Mouse (Mus musculus) forebrain, embryonic 14.5 days (tissue): Measurements from ENCODE around the gene Dlg5. TPM values are rescaled to one million over a fixed set of nuclear protein-coding genes. Genes with fewer than 3 reads are reported as not detected.
A peak's percentile ranks its signal among the peaks of the same experiment; 100 is the strongest.

ENCODE experiments used
- ATAC-seq: fragments of 200-750 bp; cut with Nextera tagmentation; 2 replicates; pipeline ENCODE4 v1.8.0; 2017; ENCODE audit warnings: mild to moderate bottlenecking, moderate library complexity
- DNase-seq: peaks from one replicate; pipeline ENCODE4 v3.0.0-alpha.2; 2015; ENCODE audit warnings: low spot score
- H3K27ac ChIP-seq: fragments of 300-500 bp; sonication (generic); 2 replicates; pipeline ENCODE4 v1.5.1; 2014; ENCODE audit warnings: low read depth, mild to moderate bottlenecking, control low read depth, low read length, moderate library complexity
- H3K27me3 ChIP-seq: fragments of 300-500 bp; sonication (generic); replicated peaks from 2 replicates; pipeline ENCODE4 v1.6.1; 2014; ENCODE audit warnings: low read length, control low read depth, mixed read lengths; ENCODE audit not compliant: control insufficient read depth, insufficient read depth
- H3K36me3 ChIP-seq: fragments of 300-500 bp; sonication (generic); 2 replicates; pipeline ENCODE4 v1.6.1; 2014; ENCODE audit warnings: low read length, control low read depth; ENCODE audit not compliant: control insufficient read depth, insufficient read depth
- H3K4me1 ChIP-seq: fragments of 300-500 bp; sonication (generic); 2 replicates; pipeline ENCODE4 v1.6.1; 2014; ENCODE audit warnings: antibody characterized with exemption, low read length, control low read depth; ENCODE audit not compliant: control insufficient read depth, insufficient read depth
- H3K4me2 ChIP-seq: fragments of 300-500 bp; sonication (generic); 2 replicates; pipeline ENCODE4 v1.6.1; 2014; ENCODE audit warnings: mild to moderate bottlenecking, control low read depth, low read length
- H3K4me3 ChIP-seq: fragments of 300-500 bp; sonication (generic); 2 replicates; pipeline ENCODE4 v1.5.1; 2014; ENCODE audit warnings: low read depth, low read length, control low read depth
- H3K9ac ChIP-seq: fragments of 300-500 bp; sonication (generic); 2 replicates; pipeline ENCODE4 v1.6.1; 2014; ENCODE audit warnings: mild to moderate bottlenecking, low read length, control low read depth, moderate library complexity
- H3K9me3 ChIP-seq: fragments of 300-500 bp; sonication (generic); replicated peaks from 2 replicates; pipeline ENCODE4 v1.6.1; 2016; ENCODE audit warnings: low read length, control low read depth, mixed read lengths; ENCODE audit not compliant: control insufficient read depth
- WGBS: fragments of 180-500 bp; shearing (Covaris S2); extraction: QIAGEN DNeasy Blood & Tissue Kit; methylation state at CpG from one replicate; pipeline ENCODE4 v1.1.7; 2014; 5-methylcytosine and 5-hydroxymethylcytosine counted together
- polyA plus RNA-seq: library from polyadenylated mRNA; unstranded; fragments of >200 nt; fragmentation: Nextera tagmentation; extraction: Ambion mirVana; gene quantifications from 2 replicates; pipeline ENCODE4 v1.2.1, GENCODE M21; 2014

Gene Dlg5
- polyA plus RNA-seq, 1 experiment from 2014 or later = 20.3 TPM

- no peak overlapping the region for H3K4me3 ChIP-seq
- no peak overlapping the region for H3K9ac ChIP-seq
- H3K4me2 ChIP-seq = no peak overlapping the region
- H3K9me3 ChIP-seq = no peaks in the 10 kb centered on the region
- ATAC-seq (no peak), DNase-seq (no peak)
- 68% methylated on average over 7 of the region's 7 CpGs for WGBS
- H3K27me3 ChIP-seq = no peaks in the 10 kb centered on the region
- no peaks in the 10 kb centered on the region for H3K4me1 ChIP-seq
- H3K36me3 ChIP-seq = 0 out of 2 replicates have a peak, but pooled peaks cover 10% of the 10 kb centered on the region
- no peak overlapping the region for H3K27ac ChIP-seq
Measured at GRCm38 (mm10) chr14:24189598-24189997, 56.1 kb downstream of the Dlg5 start.

GRCm38 (mm10) chr14:24185514-24185913 is 60.2 kb downstream of the Dlg5 start:
- H3K4me3 ChIP-seq = no peak overlapping the region
- ATAC-seq (no peak), DNase-seq (no peak)
- no peaks in the 10 kb centered on the region for H3K9me3 ChIP-seq
- WGBS = 29% methylated on average over 4 of the region's 4 CpGs
- no peak overlapping the region for H3K27ac ChIP-seq
- H3K4me1 ChIP-seq = peaks cover 3% of the 10 kb centered on the region; the same call in 1 of the 2 replicates
- no peaks in the 10 kb centered on the region for H3K27me3 ChIP-seq
- 0 out of 2 replicates have a peak, but pooled peaks cover 10% of the 10 kb centered on the region for H3K36me3 ChIP-seq
- H3K9ac ChIP-seq = no peak overlapping the region
- H3K4me2 ChIP-seq = no peak overlapping the region

- 80% methylated on average over 3 of the region's 3 CpGs for WGBS
- no peak for ATAC-seq
- Histone ChIP-seq H3K27ac (no peak overlapping the region), H3K36me3 (no peaks in the 10 kb centered on the region), H3K9ac (no peak overlapping the region), H3K4me3 (no peak overlapping the region), H3K4me1 (peaks cover 3% of the 10 kb centered on the region; the same call in 1 of the 2 replicates), H3K9me3 (no peaks in the 10 kb centered on the region), H3K4me2 (no peak overlapping the region), H3K27me3 (no peaks in the 10 kb centered on the region)
- DNase-seq = no peak
Measured at GRCm38 (mm10) chr14:24182955-24183354, 62.8 kb downstream of the Dlg5 start.

DNA sequence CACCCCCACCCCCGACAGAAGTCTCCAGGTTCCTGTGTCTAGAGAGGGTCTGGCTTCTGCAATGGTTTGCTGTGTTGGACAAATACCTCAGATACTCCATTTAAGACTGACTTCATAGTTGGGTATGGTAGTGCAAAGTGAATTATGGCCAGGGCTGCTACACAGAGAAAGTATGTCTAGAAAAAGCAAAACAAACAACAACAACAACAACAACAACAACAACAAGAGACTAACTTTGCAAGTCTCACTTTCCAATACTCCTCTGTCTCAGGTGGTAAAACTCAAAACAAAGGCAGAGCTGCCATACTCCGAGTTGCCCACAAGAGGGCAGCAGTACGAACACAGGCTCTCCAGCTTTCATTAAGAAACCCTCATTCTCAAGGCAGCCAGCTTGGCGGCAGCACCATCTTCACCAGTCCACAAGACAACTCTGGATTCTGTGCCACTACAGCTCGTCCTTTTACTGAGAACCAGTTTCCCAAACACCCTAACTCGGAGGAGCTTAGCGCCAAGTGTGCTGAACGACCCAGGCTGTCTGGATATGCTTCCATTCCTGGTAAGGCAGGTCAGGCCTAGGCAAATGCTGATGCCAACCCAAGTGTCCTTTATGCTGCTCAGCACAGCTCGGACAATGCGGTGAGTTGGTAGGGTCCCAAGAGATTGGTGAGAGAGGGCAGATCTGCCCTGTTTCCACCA is 63.8 kb downstream of the Dlg5 start:
- Histone ChIP-seq H3K27me3 (no peaks in the 10 kb centered on the region), H3K4me1 (peaks cover 3% of the 10 kb centered on the region; the same call in 1 of the 2 replicates), H3K4me3 (no peak overlapping the region), H3K4me2 (no peak overlapping the region), H3K27ac (0 out of 2 replicates have a peak overlapping the region, but pooled peaks have one; percentile 33), H3K36me3 (0 out of 2 replicates have a peak, but pooled peaks cover 4% of the 10 kb centered on the region), H3K9me3 (no peaks in the 10 kb centered on the region), H3K9ac (no peak overlapping the region)
- WGBS = 30% methylated on average over 10 of the region's 10 CpGs
- DNase-seq = peak; percentile 90
- ATAC-seq = peak; percentile 63

DNA sequence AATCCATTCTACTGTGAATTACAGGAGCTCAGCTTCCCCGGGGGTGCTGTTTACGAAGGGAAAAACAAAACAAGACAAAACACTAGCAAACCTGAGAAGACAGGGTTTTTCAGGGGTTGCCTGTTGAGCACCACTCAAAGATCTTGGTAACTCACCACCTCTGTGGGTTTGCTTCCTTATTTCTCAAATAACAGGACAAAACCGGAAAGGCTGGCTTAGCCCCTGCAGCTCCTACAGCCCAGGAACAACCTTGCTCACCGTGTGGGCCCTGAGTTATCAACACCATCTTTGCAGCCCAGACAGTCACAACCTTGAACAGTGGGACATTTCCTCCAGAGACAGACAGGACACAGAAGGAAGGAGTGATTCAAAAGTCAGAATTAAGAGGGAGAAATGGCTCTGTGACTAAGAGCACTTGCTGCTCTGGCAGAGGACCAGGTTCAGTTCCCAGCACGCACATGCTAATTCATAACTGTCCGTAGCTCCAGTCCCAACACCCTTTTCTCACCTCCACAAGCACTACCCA is 66.2 kb downstream of the Dlg5 start:
- Histone ChIP-seq H3K27ac (no peak overlapping the region), H3K9me3 (no peaks in the 10 kb centered on the region), H3K27me3 (no peaks in the 10 kb centered on the region), H3K4me2 (no peak overlapping the region), H3K36me3 (peaks cover 24% of the 10 kb centered on the region), H3K9ac (no peak overlapping the region), H3K4me3 (no peak overlapping the region), H3K4me1 (peaks cover 3% of the 10 kb centered on the region; the same call in 1 of the 2 replicates)
- WGBS = 81% methylated on average over 6 of the region's 6 CpGs
- ATAC-seq (no peak), DNase-seq (no peak)

DNA sequence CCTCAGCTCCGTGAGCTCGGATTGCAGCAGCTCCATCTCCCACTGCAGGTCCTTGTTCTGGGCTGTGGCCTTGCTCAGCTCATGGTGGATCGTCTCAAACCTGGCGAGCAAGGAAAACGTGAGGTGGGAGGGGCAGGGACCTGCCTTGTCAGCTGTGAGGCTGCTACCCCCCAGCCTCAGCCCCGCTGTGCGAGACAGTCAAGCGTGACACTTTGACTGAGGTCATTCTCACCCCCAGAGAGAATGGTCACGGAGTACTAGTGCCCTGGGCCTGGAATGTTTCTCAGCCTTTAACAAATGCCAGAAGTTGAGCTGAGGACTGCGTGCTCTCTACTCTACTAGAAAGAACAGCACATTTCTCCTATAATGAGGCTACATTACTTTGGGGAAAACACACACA is 69.1 kb downstream of the Dlg5 start:
- H3K27me3 ChIP-seq = no peaks in the 10 kb centered on the region
- no peak overlapping the region for H3K4me2 ChIP-seq
- no peak overlapping the region for H3K4me3 ChIP-seq
- H3K4me1 ChIP-seq = no peaks in the 10 kb centered on the region
- DNase-seq (no peak), ATAC-seq (no peak)
- H3K36me3 ChIP-seq = peaks cover 31% of the 10 kb centered on the region
- H3K27ac ChIP-seq = no peak overlapping the region
- 70% methylated on average over 10 of the region's 10 CpGs for WGBS
- no peaks in the 10 kb centered on the region for H3K9me3 ChIP-seq
- no peak overlapping the region for H3K9ac ChIP-seq

DNA sequence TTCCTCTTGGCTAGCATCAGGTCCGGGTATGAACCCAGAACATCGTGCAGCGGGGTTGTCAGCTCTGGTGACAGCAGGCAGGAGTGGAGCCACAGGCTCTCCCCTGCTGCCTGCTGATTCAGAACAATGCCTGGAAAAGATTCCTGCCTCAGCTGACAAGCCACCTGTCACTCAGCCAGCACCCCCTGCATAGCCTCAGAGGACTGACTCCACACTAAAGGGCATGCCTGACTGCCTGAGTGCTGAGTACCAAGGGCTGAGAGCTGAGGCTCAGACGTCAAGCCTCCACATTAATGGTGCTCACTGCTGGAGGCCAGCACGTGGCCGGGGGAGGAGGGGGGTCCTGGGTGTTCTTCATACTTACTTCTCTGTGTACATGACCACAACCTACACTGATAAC is 72.4 kb downstream of the Dlg5 start:
- DNase-seq (no peak), ATAC-seq (no peak)
- H3K4me1 ChIP-seq = no peaks in the 10 kb centered on the region
- H3K27me3 ChIP-seq = no peaks in the 10 kb centered on the region
- WGBS = 52% methylated on average over 6 of the region's 6 CpGs
- no peak overlapping the region for H3K4me3 ChIP-seq
- H3K36me3 ChIP-seq = peaks cover 53% of the 10 kb centered on the region
- no peaks in the 10 kb centered on the region for H3K9me3 ChIP-seq
- no peak overlapping the region for H3K4me2 ChIP-seq
- H3K9ac ChIP-seq = no peak overlapping the region
- no peak overlapping the region for H3K27ac ChIP-seq

- no peaks in the 10 kb centered on the region for H3K27me3 ChIP-seq
- H3K36me3 ChIP-seq = peaks cover 49% of the 10 kb centered on the region
- H3K27ac ChIP-seq = peak overlapping the region; percentile 72; the same call in 1 of the 2 replicates
- peak; percentile 32; the same call in 1 of the 2 replicates for ATAC-seq
- DNase-seq = peak; percentile 54
- H3K4me2 ChIP-seq = no peak overlapping the region
- WGBS = 74% methylated on average over 13 of the region's 13 CpGs
- H3K4me3 ChIP-seq = no peak overlapping the region
- H3K4me1 ChIP-seq = no peaks in the 10 kb centered on the region
- H3K9me3 ChIP-seq = no peaks in the 10 kb centered on the region
- no peak overlapping the region for H3K9ac ChIP-seq
Measured at GRCm38 (mm10) chr14:24171639-24172311, 73.9 kb downstream of the Dlg5 start.

DNA sequence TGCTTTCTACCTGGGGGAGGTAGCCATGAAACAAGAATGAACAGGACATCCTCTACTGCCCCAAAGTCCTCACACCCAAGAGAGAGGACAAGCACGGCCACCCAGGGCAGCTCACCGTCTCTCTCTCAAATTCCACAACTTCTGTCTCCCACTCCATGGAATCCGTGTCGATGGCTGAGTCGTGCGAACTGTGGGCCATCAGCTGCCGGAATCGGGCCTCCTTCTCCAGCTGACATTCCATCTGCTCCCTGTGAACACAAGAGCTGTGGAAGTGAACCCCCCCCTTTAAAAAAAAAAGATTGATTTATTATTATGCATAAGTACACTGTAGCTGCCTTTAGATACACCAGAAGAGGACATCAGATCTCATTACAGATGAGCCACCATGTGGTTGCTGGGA is 79.7 kb downstream of the Dlg5 start:
- Histone ChIP-seq H3K36me3 (peaks cover 61% of the 10 kb centered on the region), H3K27ac (no peak overlapping the region), H3K9me3 (no peaks in the 10 kb centered on the region), H3K9ac (no peak overlapping the region), H3K4me1 (no peaks in the 10 kb centered on the region), H3K4me3 (no peak overlapping the region), H3K4me2 (no peak overlapping the region), H3K27me3 (no peaks in the 10 kb centered on the region)
- WGBS = 89% methylated on average over 8 of the region's 8 CpGs
- ATAC-seq (no peak), DNase-seq (no peak)
